Mouse (Mus musculus): ENCODE measurements around the gene Inafm2. TPM values are rescaled to one million over a fixed set of nuclear protein-coding genes. Genes with fewer than 3 reads are reported as not detected.

The Inafm2 gene
- total RNA-seq, 2 experiments from 2014 or later, result 41.5 to 43.0 TPM

GRCm38 (mm10) chr2:118716677-118717076, 28.9 kb upstream of the Inafm2 start:
- DNase-seq (ENCODE audit: low spot score in 2 of 2), result no peak
- intact Hi-C loops (cut with DNase I), result no loop called here

GRCm38 (mm10) chr2:118723693-118724486, 21.7 kb upstream of the Inafm2 start:
- DNase-seq (ENCODE audit: low spot score in 2 of 2), result no peak
- intact Hi-C loops (cut with DNase I), result no loop called here

- no peak for DNase-seq (ENCODE audit: low spot score in 2 of 2)
- intact Hi-C loops (cut with DNase I), result no loop called here
Observed at GRCm38 (mm10) chr2:118725511-118725910, 20.0 kb upstream of the Inafm2 start.

- intact Hi-C loops (cut with DNase I), result no loop called here
- DNase-seq (ENCODE audit: low spot score in 2 of 2), result no peak
Observed at GRCm38 (mm10) chr2:118726873-118727272, 18.7 kb upstream of the Inafm2 start.

- DNase-seq (ENCODE audit: low spot score in 2 of 2), result no peak
- intact Hi-C loops (cut with DNase I), result no loop called here
Observed at GRCm38 (mm10) chr2:118727911-118728310, 17.6 kb upstream of the Inafm2 start.

- intact Hi-C loops (cut with DNase I), result no loop called here
- no peak for DNase-seq (ENCODE audit: low spot score in 2 of 2)
Observed at GRCm38 (mm10) chr2:118728337-118728736, 17.2 kb upstream of the Inafm2 start, which contains the start of gene Plcb2. Plcb2 (minus strand) TSS chr2:118728438.

- no peak for DNase-seq (ENCODE audit: low spot score in 2 of 2)
- intact Hi-C loops (cut with DNase I), result no loop called here
Observed at GRCm38 (mm10) chr2:118729194-118729593, 16.4 kb upstream of the Inafm2 start.

GRCm38 (mm10) chr2:118729816-118730621, 15.5 kb upstream of the Inafm2 start:
- intact Hi-C loops (cut with DNase I), result loop anchor here (1.0 to 2.0 kb wide), 2 partner anchors 30 to 91 kb away; no protein-coding TSS in a partner anchor
- no peak for DNase-seq (ENCODE audit: low spot score in 2 of 2)

- intact Hi-C loops (cut with DNase I), result loop anchor here (1.0 to 2.0 kb wide), 2 partner anchors 30 to 92 kb away; no protein-coding TSS in a partner anchor
- peak; percentile 73 to 78 for DNase-seq (ENCODE audit: low spot score in 2 of 2)
Observed at GRCm38 (mm10) chr2:118730622-118730915, 15.0 kb upstream of the Inafm2 start.

- intact Hi-C loops (cut with DNase I), result loop anchor here (2.0 kb wide), 1 partner anchor 93 kb away; no protein-coding TSS in a partner anchor
Observed at GRCm38 (mm10) chr2:118731981-118732380, 13.6 kb upstream of the Inafm2 start.

GRCm38 (mm10) chr2:118733341-118733740, 12.2 kb upstream of the Inafm2 start:
- intact Hi-C loops (cut with DNase I), result no loop called here
- DNase-seq (ENCODE audit: low spot score in 2 of 2), result peak in 1 of 2 experiments; percentile 34

More at GRCm38 (mm10) chr2:118731981-118732380, 13.6 kb upstream of the Inafm2 start:
- DNase-seq (ENCODE audit: low spot score in 2 of 2), result no peak

- intact Hi-C loops (cut with DNase I), result no loop called here
Observed at GRCm38 (mm10) chr2:118740341-118740740, 5.2 kb upstream of the Inafm2 start.

GRCm38 (mm10) chr2:118741183-118741582, 4.4 kb upstream of the Inafm2 start:
- DNase-seq (ENCODE audit: low spot score in 2 of 2), result no peak
- intact Hi-C loops (cut with DNase I), result no loop called here

More at GRCm38 (mm10) chr2:118740341-118740740, 5.2 kb upstream of the Inafm2 start:
- no peak for DNase-seq (ENCODE audit: low spot score in 2 of 2)

GRCm38 (mm10) chr2:118743261-118743943, 2.2 kb upstream of the Inafm2 start:
- intact Hi-C loops (cut with DNase I), result no loop called here
- no peak for DNase-seq (ENCODE audit: low spot score in 2 of 2)

- intact Hi-C loops (cut with DNase I), result loop anchor here (1.0 to 5.0 kb wide), 3 partner anchors 42 to 153 kb away; partner anchors contain the start of gene Ankrd63
- DNase-seq (ENCODE audit: low spot score in 2 of 2), result no peak
Observed at GRCm38 (mm10) chr2:118744621-118745020, 937 bp upstream of the Inafm2 start.

- intact Hi-C loops (cut with DNase I), result loop anchor here (1.0 to 5.0 kb wide), 4 partner anchors 17 to 151 kb away; partner anchors contain the start of genes Ankrd63 and Ccdc9b
- peak; percentile 42 to 47 for DNase-seq (ENCODE audit: low spot score in 2 of 2)
Observed at GRCm38 (mm10) chr2:118745915-118746901, 650 bp downstream of the Inafm2 start.

GRCm38 (mm10) chr2:118747301-118747960, 1.9 kb downstream of the Inafm2 start:
- intact Hi-C loops (cut with DNase I), result loop anchor here (2.0 to 5.0 kb wide), 3 partner anchors 15 to 150 kb away; partner anchors contain the start of genes Ankrd63 and Ccdc9b
- no peak for DNase-seq (ENCODE audit: low spot score in 2 of 2)

GRCm38 (mm10) chr2:118749341-118749884, 3.9 kb downstream of the Inafm2 start:
- intact Hi-C loops (cut with DNase I), result loop anchor here (5.0 kb wide), 2 partner anchors 47 to 148 kb away; partner anchors contain the start of gene Ankrd63

More at GRCm38 (mm10) chr2:118749341-118749884, 3.9 kb downstream of the Inafm2 start:
- no peak for DNase-seq (ENCODE audit: low spot score in 2 of 2)
